Mouse (Mus musculus): ENCODE results near the gene Aadacl4.
"Not testable (repeated sequence)": the region's sequence is repeated elsewhere in the genome, so short reads cannot be mapped to it uniquely, and the experiment has no call there.

The Aadacl4 gene

GRCm38 (mm10) chr4:144613407-144613806 lies at the start of gene Aadacl4:
Gene Aadacl4, plus strand, starts transcription at chr4:144613707.
- in situ Hi-C loops (cut with MboI, MseI), result no loop called here

GRCm38 (mm10) chr4:144565034-144565433 lies 48.5 kb upstream of the Aadacl4 start, which contains the start of gene Gm13124:
Gene Gm13124, minus strand, starts transcription at chr4:144565134.
- in situ Hi-C loops (cut with MboI, MseI), result no loop called here

GRCm38 (mm10) chr4:144567752-144568151 lies 45.8 kb upstream of the Aadacl4 start:
- in situ Hi-C loops (cut with MboI, MseI), result no loop called here

- in situ Hi-C loops (cut with MboI, MseI), result not testable (repeated sequence)
Observed at GRCm38 (mm10) chr4:144586207-144586606, 27.3 kb upstream of the Aadacl4 start.

GRCm38 (mm10) chr4:144592790-144593189 lies 20.7 kb upstream of the Aadacl4 start:
- in situ Hi-C loops (cut with MboI, MseI), result no loop called here

- in situ Hi-C loops (cut with MboI, MseI), result no loop called here
Observed at GRCm38 (mm10) chr4:144614586-144614985, 1.1 kb downstream of the Aadacl4 start.

GRCm38 (mm10) chr4:144638263-144638662 lies 24.8 kb downstream of the Aadacl4 start:
- in situ Hi-C loops (cut with MboI, MseI), result loop anchor here (25.0 kb wide), 1 partner anchor 1301 kb away; the partner anchor contains the start of gene Lrrc38
